Mouse (Mus musculus) olfactory bulb, adult 2 months (tissue): ENCODE data around the gene Pcid2. TPM values are rescaled to one million over a fixed set of nuclear protein-coding genes. Genes with fewer than 3 reads are reported as not detected.
A peak's percentile ranks its signal among the peaks of the same experiment; 100 is the strongest.
"Not testable (repeated sequence)": the region's sequence is repeated elsewhere in the genome, so short reads cannot be mapped to it uniquely, and the experiment has no call there.

Experiments used
- H3K27ac ChIP-seq: fragments of 200-500 bp; 2 replicates; pipeline ENCODE4 v1.5.1; 2012; ENCODE audit warnings: low read depth, low read length; ENCODE audit not compliant: insufficient read depth
- H3K4me1 ChIP-seq: fragments of 200-500 bp; 2 replicates; pipeline ENCODE4 v1.6.1; 2012; ENCODE audit warnings: low read length; ENCODE audit not compliant: control insufficient read depth, insufficient read depth
- H3K4me3 ChIP-seq: fragments of 200-500 bp; 2 replicates; pipeline ENCODE4 v1.5.1; 2012; ENCODE audit warnings: mild to moderate bottlenecking, low read depth, low read length, moderate library complexity; ENCODE audit not compliant: insufficient read depth
- CTCF ChIP-seq: fragments of 200-500 bp; IDR thresholded peaks from 2 replicates; pipeline ENCODE4 v1.5.1; 2012; ENCODE audit warnings: low read depth, mild to moderate bottlenecking, low read length, moderate library complexity; ENCODE audit not compliant: insufficient read depth
- POLR2A ChIP-seq: fragments of 200-500 bp; IDR thresholded peaks from 2 replicates; pipeline ENCODE4 v1.6.1; 2012; ENCODE audit warnings: mild to moderate bottlenecking, low read depth, low read length, moderate library complexity; ENCODE audit not compliant: insufficient read depth
- WGBS: fragments of 180-500 bp; shearing (Covaris S2); methylation state at CpG from one replicate; pipeline ENCODE4 v1.1.7; 2018; 5-methylcytosine and 5-hydroxymethylcytosine counted together
- polyA plus RNA-seq: library from polyadenylated mRNA; stranded (reverse); fragments of >200 nt; gene quantifications from 2 replicates; pipeline ENCODE4 v1.2.4, GENCODE M21; 2012; ENCODE audit warnings: low replicate concordance; ENCODE audit not compliant: missing spikeins, insufficient read depth, insufficient read length

The Pcid2 gene
- polyA plus RNA-seq, 1 experiment, result not detected

GRCm38 (mm10) chr8:13107990-13108638 lies 2.9 kb upstream of the Pcid2 start:
- Histone ChIP-seq H3K27ac (no peak overlapping the region), H3K4me1 (peaks cover 5% of the 10 kb centered on the region; the same call in 1 of the 2 replicates), H3K4me3 (no peak overlapping the region)
- WGBS, result 81% methylated on average over 13 of the region's 13 CpGs
- TF ChIP-seq CTCF, result no peak
- no peak for TF ChIP-seq POLR2A

- peaks cover 2% of the 10 kb centered on the region; the same call in 1 of the 2 replicates for H3K4me1 ChIP-seq
- 1% methylated on average over 63 of the region's 63 CpGs for WGBS
- H3K4me3 ChIP-seq, result peak overlapping the region; percentile 78
- no peak overlapping the region; the same call in 1 of the 2 replicates for H3K27ac ChIP-seq
- TF ChIP-seq POLR2A, result no peak; the same call in 1 of the 2 replicates
- no peak for TF ChIP-seq CTCF
Measured at GRCm38 (mm10) chr8:13105908-13106551, 771 bp upstream of the Pcid2 start.

- TF ChIP-seq POLR2A, result no peak; the same call in 1 of the 2 replicates
- no peak for TF ChIP-seq CTCF
- H3K4me1 ChIP-seq, result peaks cover 2% of the 10 kb centered on the region; the same call in 1 of the 2 replicates
- H3K27ac ChIP-seq, result peak overlapping the region; percentile 95
- WGBS, result under 1% methylated on average over 45 of the region's 45 CpGs
- H3K4me3 ChIP-seq, result peak overlapping the region; percentile 78
Measured at GRCm38 (mm10) chr8:13104691-13105086, 570 bp downstream of the Pcid2 start.

DNA sequence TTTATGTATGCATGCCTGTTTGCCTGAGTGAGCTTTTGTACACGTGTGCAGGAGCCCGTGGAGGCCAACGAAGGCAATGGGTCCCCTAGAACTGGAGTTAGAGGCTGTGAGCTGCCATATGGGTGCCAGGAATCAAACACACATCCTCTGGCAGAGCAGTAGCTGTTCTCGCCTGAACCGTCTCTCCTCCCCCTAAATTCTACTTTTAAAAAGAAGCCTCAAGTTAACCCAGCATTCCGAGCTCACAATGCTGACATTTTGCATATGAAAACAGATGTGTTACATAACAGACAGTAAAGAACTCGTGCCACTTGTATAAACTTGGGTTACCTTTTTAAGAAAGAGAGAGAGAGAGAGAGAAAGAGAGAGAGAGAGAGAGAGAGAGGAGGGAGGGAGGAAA lies 27.7 kb downstream of the Pcid2 start:
- no peaks in the 10 kb centered on the region for H3K4me1 ChIP-seq
- no peak overlapping the region for H3K27ac ChIP-seq
- 80% methylated on average over 7 of the region's 7 CpGs for whole genome bisulfite sequencing
- H3K4me3 ChIP-seq, result no peak overlapping the region
- TF ChIP-seq POLR2A, result no peak
- no peak for TF ChIP-seq CTCF

- H3K4me3 ChIP-seq, H3K27ac ChIP-seq, H3K4me1 ChIP-seq: not testable (repeated sequence)
- 93% methylated on average over 1 of the region's 1 CpGs for WGBS
Measured at GRCm38 (mm10) chr8:13075579-13075978, 29.7 kb downstream of the Pcid2 start.

GRCm38 (mm10) chr8:13075044-13075443 lies 30.2 kb downstream of the Pcid2 start:
- TF ChIP-seq CTCF (no peak), POLR2A (no peak)
- Histone ChIP-seq H3K4me3 (no peak overlapping the region), H3K27ac (no peak overlapping the region), H3K4me1 (peaks cover 4% of the 10 kb centered on the region)
- WGBS, result 96% methylated on average over 8 of the region's 8 CpGs

DNA sequence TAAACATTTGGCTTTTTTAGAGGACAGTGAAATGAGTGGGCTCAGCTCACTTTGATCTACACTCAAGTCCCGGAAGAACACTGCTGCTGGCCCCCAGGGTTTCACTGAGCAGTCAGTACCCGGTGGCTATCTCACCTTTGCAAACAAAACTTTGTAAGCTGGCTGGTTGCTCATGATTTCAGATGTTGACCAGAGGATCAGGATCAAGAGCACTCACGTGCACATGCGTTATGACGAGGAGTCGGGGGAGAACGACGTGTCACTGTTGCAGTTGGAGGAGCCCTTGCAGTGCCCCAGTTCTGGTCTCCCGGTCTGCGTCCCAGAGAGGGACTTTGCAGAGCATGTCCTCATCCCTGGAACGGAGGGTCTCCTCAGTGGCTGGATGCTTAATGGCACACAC lies 32.0 kb downstream of the Pcid2 start:
- H3K4me1 ChIP-seq, result peaks cover 4% of the 10 kb centered on the region
- no peak overlapping the region for H3K4me3 ChIP-seq
- H3K27ac ChIP-seq, result no peak overlapping the region
- WGBS, result 96% methylated on average over 11 of the region's 11 CpGs
- no peak for TF ChIP-seq POLR2A
- no peak for TF ChIP-seq CTCF

DNA sequence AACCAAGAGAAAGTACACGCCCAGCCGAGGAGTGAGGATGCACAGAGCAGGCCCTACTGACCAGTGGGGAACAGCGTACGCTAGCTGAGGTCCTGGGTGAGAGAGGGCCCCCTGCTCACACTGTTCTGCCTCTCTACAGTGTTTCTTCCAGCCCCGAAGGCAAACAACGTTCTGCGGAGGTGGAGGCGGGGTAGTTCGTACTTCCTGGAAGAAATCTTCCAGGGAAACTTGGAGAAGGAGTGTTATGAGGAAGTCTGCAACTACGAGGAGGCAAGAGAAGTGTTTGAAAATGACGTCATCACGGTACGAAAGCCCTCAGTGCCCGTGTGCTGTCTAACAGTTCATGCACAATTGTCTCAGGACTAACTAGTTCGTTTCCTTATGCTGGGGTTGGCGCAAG lies 42.1 kb downstream of the Pcid2 start:
- Histone ChIP-seq H3K4me1 (no peaks in the 10 kb centered on the region), H3K4me3 (no peak overlapping the region), H3K27ac (no peak overlapping the region)
- TF ChIP-seq POLR2A (no peak), CTCF (no peak)
- 73% methylated on average over 16 of the region's 16 CpGs for WGBS

GRCm38 (mm10) chr8:13060441-13061150 lies 44.7 kb downstream of the Pcid2 start, which contains the start of gene Proz:
Gene Proz, plus strand, starts transcription at chr8:13060914.
- WGBS, result 77% methylated on average over 17 of the region's 17 CpGs
- Histone ChIP-seq H3K4me3 (no peak within 1 kb of the TSS), H3K4me1 (no peaks in the 10 kb centered on the region), H3K27ac (no peak within 1 kb of the TSS)
- TF ChIP-seq POLR2A (no peak), CTCF (no peak)
